Mouse (Mus musculus) CH12.LX (cell line): ENCODE data around the gene Phyh.

Experiments
- BHLHE40 ChIP-seq: IDR thresholded peaks from 2 replicates; pipeline ENCODE4 v1.6.1; 2011; ENCODE audit warnings: mild to moderate bottlenecking, low read depth, low read length, improper control_type of control experiment
- CHD2 ChIP-seq: IDR thresholded peaks from 2 replicates; pipeline ENCODE4 v1.6.1; 2011; ENCODE audit warnings: low read length, improper control_type of control experiment
- CTCF ChIP-seq, 2 experiments: IDR thresholded peaks in 1 of 2; conservative IDR thresholded peaks in 1 of 2; 2 replicates each; pipeline ENCODE4 v1.5.1; 2011 to 2012; ENCODE audit warnings: low read depth in 2 of 2, low read length in 2 of 2, improper control_type of control experiment in 1 of 2, inconsistent platforms in 1 of 2, mild to moderate bottlenecking in 1 of 2, moderate library complexity in 1 of 2
- EP300 ChIP-seq: IDR thresholded peaks from 2 replicates; pipeline ENCODE4 v1.6.1; 2011; ENCODE audit warnings: low read length, improper control_type of control experiment
- GABPA ChIP-seq: IDR thresholded peaks from 2 replicates; pipeline ENCODE4 v1.6.1; 2012; ENCODE audit warnings: low read depth, low read length, improper control_type of control experiment, inconsistent platforms; ENCODE audit not compliant: insufficient replicate concordance
- HCFC1 ChIP-seq: IDR thresholded peaks from 2 replicates; pipeline ENCODE4 v1.6.1; 2012; ENCODE audit warnings: low read depth, mild to moderate bottlenecking, inconsistent platforms, low read length, improper control_type of control experiment
- POLR2A ChIP-seq: IDR thresholded peaks from 2 replicates; pipeline ENCODE4 v1.6.1; 2011; ENCODE audit warnings: low read depth, mild to moderate bottlenecking, improper control_type of control experiment, low read length
- RAD21 ChIP-seq: IDR thresholded peaks from 2 replicates; pipeline ENCODE4 v1.6.1; 2011; ENCODE audit warnings: low read depth, mild to moderate bottlenecking, low read length, improper control_type of control experiment, moderate library complexity
- RCOR1 ChIP-seq: conservative IDR thresholded peaks from 2 replicates; pipeline ENCODE4 v1.6.1; 2012; ENCODE audit warnings: low read depth, mild to moderate bottlenecking, inconsistent platforms, low read length, improper control_type of control experiment
- ZNF384 ChIP-seq: IDR thresholded peaks from 2 replicates; pipeline ENCODE4 v1.6.1; 2012; ENCODE audit warnings: low read depth, low read length, improper control_type of control experiment, inconsistent platforms

- TF ChIP-seq CTCF (conservative IDR thresholded peaks at IDR 0.05 in 1 of 2, IDR thresholded peaks at IDR 0.05 in 1 of 2; ENCODE audit: low read depth in 2 of 2, low read length in 2 of 2) = no peak
- TF ChIP-seq ZNF384 = no peak
- no peak for TF ChIP-seq HCFC1
- TF ChIP-seq EP300 = no peak
- no peak for TF ChIP-seq POLR2A
- TF ChIP-seq CHD2 = no peak
- TF ChIP-seq BHLHE40 = no peak
- no peak for TF ChIP-seq RCOR1
- TF ChIP-seq GABPA = no peak
- TF ChIP-seq RAD21 = no peak
Measured at GRCm38 (mm10) chr2:4913949-4914348, 4.9 kb upstream of the Phyh start.
